Mouse (Mus musculus) macrophage (primary cell): ENCODE measurements around the gene Arhgef33. TPM values are rescaled to one million over a fixed set of nuclear protein-coding genes. Genes with fewer than 3 reads are reported as not detected.

Experiments
- H3K27ac ChIP-seq: fragments of 350-480 bp; formaldehyde crosslinking; 2 replicates; pipeline ENCODE4 v1.9.0; 2021
- H3K36me3 ChIP-seq: fragments of 350-480 bp; formaldehyde crosslinking; 2 replicates; pipeline ENCODE4 v1.9.0; 2021; ENCODE audit errors: inconsistent target
- H3K4me3 ChIP-seq: fragments of 350-480 bp; formaldehyde crosslinking; 2 replicates; pipeline ENCODE4 v1.9.0; 2021; ENCODE audit errors: inconsistent target
- H3K79me2 ChIP-seq: fragments of 350-480 bp; formaldehyde crosslinking; 2 replicates; pipeline ENCODE4 v1.9.0; 2021; ENCODE audit errors: inconsistent target
- whole genome bisulfite sequencing: methylation state at CpG from one replicate; pipeline ENCODE4 v1.1.7; 2026; ENCODE audit warnings: inconsistent platforms; ENCODE audit not compliant: missing documents; 5-methylcytosine and 5-hydroxymethylcytosine counted together
- polyA plus RNA-seq: library from polyadenylated mRNA; stranded (reverse); fragments of 250-400 nt; gene quantifications from 3 replicates; pipeline ENCODE4 v1.2.4, GENCODE M21; 2018; ENCODE audit warnings: inconsistent platforms

The Arhgef33 gene
- polyA plus RNA-seq, 1 experiment from 2014 or later, result 0.32 TPM

- Histone ChIP-seq H3K4me3 (no peak overlapping the region), H3K79me2 (no peaks in the 10 kb centered on the region), H3K36me3 (peaks cover 60% of the 10 kb centered on the region), H3K27ac (no peak overlapping the region)
- WGBS, result 84% methylated on average over 7 of the region's 7 CpGs
Measured at GRCm38 (mm10) chr17:80445433-80445832, 138.2 kb downstream of the Arhgef33 start.

GRCm38 (mm10) chr17:80446470-80446869 is 139.3 kb downstream of the Arhgef33 start:
- H3K36me3 ChIP-seq, result peaks cover 60% of the 10 kb centered on the region
- H3K27ac ChIP-seq, result no peak overlapping the region
- H3K79me2 ChIP-seq, result no peaks in the 10 kb centered on the region
- 92% methylated on average over 4 of the region's 5 CpGs for WGBS
- H3K4me3 ChIP-seq, result no peak overlapping the region

Other genes with a start within 250 kb of the Arhgef33 start
- 28.1 to 43.3 TPM (median 34.9 TPM) in 3 replicates for gene Hnrnpll, start 245.1 kb upstream of the Arhgef33 start, polyA plus RNA-seq
- 19.7 to 26.5 TPM (median 19.9 TPM) in 3 replicates for gene Galm, start 179.9 kb upstream of the Arhgef33 start, polyA plus RNA-seq
- gene Srsf7, start 100.1 kb upstream of the Arhgef33 start, polyA plus RNA-seq, result 52.8 to 163 TPM (median 66.6 TPM) in 3 replicates
- not detected in 3 replicates for gene Ttc39d, start 99.9 kb upstream of the Arhgef33 start, polyA plus RNA-seq
- gene Gemin6, start 83.0 kb upstream of the Arhgef33 start, polyA plus RNA-seq, result 4.2 to 14.9 TPM (median 4.6 TPM) in 3 replicates
- 6.1 to 7.6 TPM (median 7.4 TPM) in 3 replicates for gene Morn2, start 17.2 kb upstream of the Arhgef33 start, polyA plus RNA-seq
- 7.6 to 13.4 TPM (median 13.2 TPM) in 3 replicates for gene Dhx57, start 16.9 kb upstream of the Arhgef33 start, polyA plus RNA-seq
- not detected in 3 replicates for gene Gm10190, start 66.1 kb downstream of the Arhgef33 start, polyA plus RNA-seq
- gene Sos1, start 173.0 kb downstream of the Arhgef33 start, polyA plus RNA-seq, result 7.0 to 10.1 TPM (median 7.4 TPM) in 3 replicates